Mouse (Mus musculus): ENCODE results near the gene Cfap100. TPM values are rescaled to one million over a fixed set of nuclear protein-coding genes. Genes with fewer than 3 reads are reported as not detected.

Gene Cfap100
- total and polyA plus RNA-seq, 3 experiments, result 0.10 TPM; not detected in 2

DNA sequence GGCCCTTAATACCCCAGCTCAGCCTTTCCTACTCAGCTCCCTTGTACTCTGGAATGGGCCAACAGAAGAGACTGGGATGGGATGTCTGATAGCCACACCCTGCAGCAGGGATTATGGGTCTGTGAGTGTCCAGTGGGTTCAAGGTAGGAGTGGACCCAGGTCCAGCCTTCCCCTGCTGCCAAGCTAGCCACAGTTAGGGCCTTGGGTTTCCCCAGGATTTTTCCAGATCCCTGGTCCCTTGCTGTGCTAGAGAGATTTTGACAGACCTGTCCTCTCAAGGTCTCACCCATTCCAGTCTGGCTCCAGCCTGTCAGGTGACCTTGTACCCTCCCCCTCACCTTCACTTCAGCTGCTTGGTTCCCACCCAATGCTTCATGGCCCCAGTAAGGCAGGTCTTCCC is 20.0 kb downstream of the Cfap100 start:
- dilution Hi-C loops (cut with MboI; ENCODE audit: extremely low pct_ligation_motif_present, extremely low pct_unique_long_range_greater_than_20kb, low sequenced_read_pairs), result no loop called here
- TF ChIP-seq SMC3 (IDR thresholded peaks at IDR 0.05; ENCODE audit: low read depth, low read length) (no peak), USF2 (conservative IDR thresholded peaks at IDR 0.05; ENCODE audit: low read depth, low read length) (no peak), BHLHE40 (IDR thresholded peaks at IDR 0.05; ENCODE audit: low read depth, low read length) (no peak), UBTF (IDR thresholded peaks at IDR 0.05; ENCODE audit: low read depth, low read length) (no peak), EP300 (IDR thresholded peaks at IDR 0.05; ENCODE audit: low read length) (no peak), ZNF384 (IDR thresholded peaks at IDR 0.05; ENCODE audit: low read depth, low read length) (no peak)
- Histone ChIP-seq H3K27ac (ENCODE audit: insufficient read depth, low read depth) (no peak overlapping the region), H3K36me3 (replicated peaks in 1 of 2; ENCODE audit: control insufficient read depth in 1 of 2, insufficient read depth in 1 of 2, low read length in 1 of 2) (peaks cover 4 to 21% of the 10 kb centered on the region in 2 experiments), H3K9ac (ENCODE audit: insufficient read depth, low read depth) (no peak overlapping the region), H3K4me2 (ENCODE audit: insufficient read depth, low read depth, poor library complexity, severe bottlenecking) (no peak overlapping the region), H3K4me1 (ENCODE audit: control insufficient read depth in 1 of 2, insufficient read depth in 2 of 2) (0 out of 4 replicates have a peak, but pooled peaks cover 0 to 4% of the 10 kb centered on the region in 2 experiments), H3K27me3 (replicated peaks) (peaks cover 6% of the 10 kb centered on the region), H3K4me3 (replicated peaks in 1 of 3; ENCODE audit: low read depth in 2 of 3, low read length in 2 of 3, poor library complexity in 1 of 3) (no peak overlapping the region), H3K9me3 (replicated peaks; ENCODE audit: low read length) (no peaks in the 10 kb centered on the region), H3K79me2 (replicated peaks; ENCODE audit: control insufficient read depth, extremely low read depth, insufficient read depth, poor library complexity, severe bottlenecking) (no peaks in the 10 kb centered on the region)
- in situ Hi-C loops (cut with MboI; ENCODE audit: low pct_ligation_motif_present, low pct_unique_long_range_greater_than_20kb, low sequenced_read_pairs), result no loop called here
- DNase-seq (ENCODE audit: extremely low read depth), result no peak

DNA sequence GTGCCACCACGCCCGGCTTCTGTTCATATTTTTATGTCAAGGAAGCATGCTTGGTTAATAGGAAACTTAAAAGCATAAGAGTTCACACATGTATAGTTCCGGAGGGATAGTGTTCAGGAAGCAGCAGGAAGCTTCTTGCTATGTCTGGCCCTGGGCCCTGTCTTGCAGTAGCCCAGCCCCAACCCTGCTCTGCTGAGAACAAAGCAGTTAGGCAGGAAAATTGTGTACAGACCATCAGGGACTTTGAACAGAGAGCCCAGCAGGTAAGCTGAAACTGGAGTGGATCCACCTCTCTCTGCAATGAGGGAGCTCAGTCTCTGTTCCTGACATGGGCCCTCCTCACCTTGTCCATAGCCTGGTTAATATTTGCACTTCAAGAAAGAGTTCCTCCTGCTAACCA is 31.3 kb downstream of the Cfap100 start:
- Histone ChIP-seq H3K27me3 (replicated peaks) (no peaks in the 10 kb centered on the region), H3K36me3 (replicated peaks in 1 of 2; ENCODE audit: control insufficient read depth in 1 of 2, insufficient read depth in 1 of 2, low read length in 1 of 2) (peaks cover 9 to 55% of the 10 kb centered on the region in 2 experiments), H3K4me1 (ENCODE audit: control insufficient read depth in 1 of 2, insufficient read depth in 2 of 2) (no peaks in the 10 kb centered on the region), H3K4me3 (replicated peaks in 1 of 3; ENCODE audit: low read depth in 2 of 3, low read length in 2 of 3, poor library complexity in 1 of 3) (no peak overlapping the region), H3K27ac (ENCODE audit: insufficient read depth, low read depth) (no peak overlapping the region), H3K9ac (ENCODE audit: insufficient read depth, low read depth) (no peak overlapping the region), H3K4me2 (ENCODE audit: insufficient read depth, low read depth, poor library complexity, severe bottlenecking) (no peak overlapping the region), H3K9me3 (replicated peaks; ENCODE audit: low read length) (no peaks in the 10 kb centered on the region), H3K79me2 (replicated peaks; ENCODE audit: control insufficient read depth, extremely low read depth, insufficient read depth, poor library complexity, severe bottlenecking) (no peaks in the 10 kb centered on the region)
- no peak for TF ChIP-seq MAFK (IDR thresholded peaks at IDR 0.05; ENCODE audit: insufficient replicate concordance, low read length)
- TF ChIP-seq HCFC1 (IDR thresholded peaks at IDR 0.05; ENCODE audit: low read depth, low read length), result no peak
- no peak for TF ChIP-seq MEF2A (IDR thresholded peaks at IDR 0.05; ENCODE audit: borderline replicate concordance, low read depth, low read length)
- no peak for TF ChIP-seq JUN (IDR thresholded peaks at IDR 0.05; ENCODE audit: insufficient read depth, low read depth, low read length)
- no peak for TF ChIP-seq ZKSCAN1 (IDR thresholded peaks at IDR 0.05; ENCODE audit: borderline replicate concordance, low read depth, low read length)
- no peak for TF ChIP-seq E2F4 (IDR thresholded peaks at IDR 0.05; ENCODE audit: insufficient replicate concordance, low read depth, low read length)
- TF ChIP-seq RAD21 (IDR thresholded peaks at IDR 0.05; ENCODE audit: low read depth, low read length), result no peak
- TF ChIP-seq ZC3H11A (IDR thresholded peaks at IDR 0.05; ENCODE audit: low read depth, low read length), result no peak
- no peak for TF ChIP-seq MAX (IDR thresholded peaks at IDR 0.05; ENCODE audit: low read length)
- dilution Hi-C loops (cut with MboI; ENCODE audit: extremely low pct_ligation_motif_present, extremely low pct_unique_long_range_greater_than_20kb, low sequenced_read_pairs) (no loop called here), in situ Hi-C loops (cut with MboI; ENCODE audit: low pct_ligation_motif_present, low pct_unique_long_range_greater_than_20kb, low sequenced_read_pairs) (no loop called here)
- no peak for DNase-seq (ENCODE audit: extremely low read depth)

All from CH12.LX (cell line).